Mouse (Mus musculus) heart, postnatal 0 days (tissue): Measurements from ENCODE around the gene Fam135a. TPM values are rescaled to one million over a fixed set of nuclear protein-coding genes. Genes with fewer than 3 reads are reported as not detected.

ENCODE experiments used
- ATAC-seq: fragments of 200-750 bp; cut with Nextera tagmentation; 2 replicates; pipeline ENCODE4 v1.8.0; 2017; ENCODE audit warnings: low read depth, moderate number of reproducible peaks, moderate library complexity; ENCODE audit not compliant: insufficient read depth
- DNase-seq: peaks from one replicate; pipeline ENCODE4 v3.0.0-alpha.2; 2016; ENCODE audit warnings: low spot score
- H3K27ac ChIP-seq: fragments of 300-500 bp; sonication (generic); 2 replicates; pipeline ENCODE4 v1.5.1; 2014; ENCODE audit warnings: low read depth, mild to moderate bottlenecking
- H3K27me3 ChIP-seq: fragments of 300-500 bp; sonication (generic); 2 replicates; pipeline ENCODE4 v1.6.1; 2014; ENCODE audit warnings: low read length, mixed read lengths; ENCODE audit not compliant: control insufficient read depth, insufficient read depth
- H3K36me3 ChIP-seq: fragments of 300-500 bp; sonication (generic); replicated peaks from 2 replicates; pipeline ENCODE4 v1.6.1; 2014; ENCODE audit warnings: low read length, mixed read lengths; ENCODE audit not compliant: control insufficient read depth, insufficient read depth
- H3K4me1 ChIP-seq: fragments of 300-500 bp; sonication (generic); 2 replicates; pipeline ENCODE4 v1.6.1; 2014; ENCODE audit warnings: antibody characterized with exemption; ENCODE audit not compliant: control insufficient read depth, insufficient read depth
- H3K4me2 ChIP-seq: fragments of 300-500 bp; sonication (generic); 2 replicates; pipeline ENCODE4 v1.6.1; 2014; ENCODE audit warnings: low read depth, mild to moderate bottlenecking, low read length, moderate library complexity
- H3K4me3 ChIP-seq: fragments of 300-500 bp; sonication (generic); 2 replicates; pipeline ENCODE4 v1.5.1; 2014; ENCODE audit warnings: low read depth, low read length
- H3K9ac ChIP-seq: fragments of 300-500 bp; sonication (generic); replicated peaks from 2 replicates; pipeline ENCODE4 v1.6.1; 2014; ENCODE audit warnings: low read depth, low read length, mixed read lengths
- H3K9me3 ChIP-seq: fragments of 300-500 bp; sonication (generic); replicated peaks from 2 replicates; pipeline ENCODE4 v1.6.1; 2016; ENCODE audit warnings: low read length; ENCODE audit not compliant: control insufficient read depth
- CTCF ChIP-seq: IDR thresholded peaks from 2 replicates; pipeline ENCODE4 v1.5.1; 2016; ENCODE audit warnings: antibody characterized with exemption, control low read depth, low read depth
- EP300 ChIP-seq: IDR thresholded peaks from 2 replicates; pipeline ENCODE4 v1.6.1; 2016; ENCODE audit warnings: antibody characterized with exemption, low read depth
- WGBS: fragments of 180-500 bp; shearing (Covaris S2); extraction: QIAGEN DNeasy Blood & Tissue Kit; methylation state at CpG from one replicate; pipeline ENCODE4 v1.1.7; 2014; 5-methylcytosine and 5-hydroxymethylcytosine counted together
- polyA plus RNA-seq: library from polyadenylated mRNA; unstranded; fragments of >200 nt; fragmentation: Nextera tagmentation; extraction: Ambion mirVana; gene quantifications from 2 replicates; pipeline ENCODE4 v1.2.1, GENCODE M21; 2015
- total RNA-seq: library from RNA; depleted of rRNA; stranded (reverse); fragments of >200 nt; gene quantifications from 2 replicates; pipeline ENCODE4 v1.2.3, GENCODE M21; 2014; ENCODE audit warnings: low replicate concordance; rRNA removed

Gene Fam135a
- total and polyA plus RNA-seq, 2 experiments from 2014 or later, result 18.0 to 25.2 TPM

DNA sequence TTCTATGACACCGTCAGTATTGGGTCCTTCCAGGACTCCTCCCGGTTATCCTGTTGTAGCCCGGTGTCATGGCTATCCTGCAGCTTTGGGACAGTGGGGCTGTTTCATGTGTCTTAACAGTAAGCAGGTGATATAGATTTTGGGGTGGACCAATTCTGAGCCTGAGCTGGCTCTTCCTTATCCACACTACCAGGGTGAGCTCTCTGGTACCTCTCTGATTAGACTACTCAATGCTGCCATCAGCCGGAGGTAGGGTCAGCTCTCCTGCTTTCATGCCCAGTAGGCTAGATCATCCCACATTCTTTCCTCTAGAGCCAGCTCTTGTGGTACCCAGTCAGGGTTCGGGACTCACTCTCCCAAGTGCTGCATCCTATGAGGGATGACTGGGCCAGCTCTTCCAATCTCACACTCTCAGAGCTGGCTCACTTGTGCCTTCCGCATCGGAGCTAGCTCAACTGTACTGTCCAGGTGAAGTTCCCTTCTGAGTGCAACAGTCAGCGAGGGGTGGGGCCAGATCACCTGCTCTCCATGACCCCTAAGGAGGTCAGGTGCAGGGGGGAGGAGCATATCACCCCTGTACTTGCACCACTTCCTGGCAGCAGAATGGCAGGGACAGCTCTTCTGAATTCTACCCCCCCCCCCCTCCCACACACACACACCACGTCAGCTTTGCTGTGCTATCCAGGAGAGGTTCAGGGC lies 132.0 kb downstream of the Fam135a start:
- no peak overlapping the region for H3K4me3 ChIP-seq
- H3K4me1 ChIP-seq, result 0 out of 2 replicates have a peak, but pooled peaks cover 3% of the 10 kb centered on the region
- no peak overlapping the region for H3K9ac ChIP-seq
- H3K4me2 ChIP-seq, result no peak overlapping the region
- ATAC-seq (no peak), DNase-seq (no peak)
- 82% methylated on average over 9 of the region's 9 CpGs for WGBS
- no peaks in the 10 kb centered on the region for H3K9me3 ChIP-seq
- H3K36me3 ChIP-seq, result no peaks in the 10 kb centered on the region
- no peak overlapping the region for H3K27ac ChIP-seq
- TF ChIP-seq CTCF (no peak), EP300 (no peak)
- no peaks in the 10 kb centered on the region for H3K27me3 ChIP-seq

DNA sequence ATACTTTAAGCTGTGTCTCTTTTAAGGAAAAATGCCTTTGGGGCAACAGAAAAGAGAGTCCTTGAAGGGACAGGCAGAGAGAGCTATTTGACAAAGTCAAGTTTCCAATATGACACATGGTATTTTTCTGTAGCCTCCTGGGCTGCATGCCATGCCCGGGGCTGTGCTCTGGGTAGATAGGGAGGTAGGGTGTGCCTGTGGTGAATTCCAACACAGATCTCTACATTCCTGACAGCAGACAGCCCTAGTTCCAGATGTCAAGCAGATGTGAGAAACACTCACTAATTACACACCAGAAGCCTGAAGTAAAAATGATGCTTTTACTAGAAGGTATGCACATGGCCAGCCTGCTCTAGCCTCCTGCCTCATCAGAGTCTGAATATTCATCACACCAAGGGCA lies 133.9 kb downstream of the Fam135a start:
- H3K27me3 ChIP-seq, result no peaks in the 10 kb centered on the region
- H3K4me2 ChIP-seq, result no peak overlapping the region
- peak; percentile 24 for DNase-seq
- H3K27ac ChIP-seq, result no peak overlapping the region
- peak; percentile 57; the same call in 1 of the 2 replicates for ATAC-seq
- 17% methylated on average over 1 of the region's 1 CpGs for WGBS
- no peak overlapping the region for H3K4me3 ChIP-seq
- 0 out of 2 replicates have a peak, but pooled peaks cover 3% of the 10 kb centered on the region for H3K4me1 ChIP-seq
- H3K9me3 ChIP-seq, result no peaks in the 10 kb centered on the region
- H3K36me3 ChIP-seq, result no peaks in the 10 kb centered on the region
- no peak overlapping the region for H3K9ac ChIP-seq
- TF ChIP-seq EP300 (no peak), CTCF (no peak)

Other genes with a start within 250 kb of the Fam135a start
- 25.4 and 27.4 TPM in 2 replicates for gene Smap1, start 178.0 kb downstream of the Fam135a start, total RNA-seq
- 23.0 and 27.8 TPM in 2 replicates for gene Smap1, start 178.0 kb downstream of the Fam135a start, polyA plus RNA-seq
- gene Sdhaf4, start 94.7 kb downstream of the Fam135a start, total RNA-seq, result 16.1 and 47.0 TPM in 2 replicates
- gene Sdhaf4, start 94.7 kb downstream of the Fam135a start, polyA plus RNA-seq, result 127 and 146 TPM in 2 replicates
- 0.50 and 1.3 TPM in 2 replicates for gene Col9a1, start 77.3 kb upstream of the Fam135a start, total RNA-seq
- 1.4 and 1.7 TPM in 2 replicates for gene Col9a1, start 77.3 kb upstream of the Fam135a start, polyA plus RNA-seq